Mouse (Mus musculus) forebrain, postnatal 0 days (tissue): ENCODE measurements at regions not wholly inside any gene's neighbourhood (a gene's known extent, or its start where the extent isn't known, plus 50 kb on each side); places are given as distances from the start of the nearest gene placed in this dataset.

ENCODE experiments used
- ATAC-seq: fragments of 200-750 bp; cut with Nextera tagmentation; 2 replicates; pipeline ENCODE4 v1.8.0; 2017; ENCODE audit warnings: mild to moderate bottlenecking, moderate library complexity
- DNase-seq: peaks from one replicate; pipeline ENCODE4 v3.0.0-alpha.2; 2015
- H3K27ac ChIP-seq: fragments of 300-500 bp; sonication (generic); 2 replicates; pipeline ENCODE4 v1.5.1; 2014; ENCODE audit warnings: low read depth, mild to moderate bottlenecking, antibody characterized with exemption, low read length, moderate library complexity, mixed read lengths
- H3K27me3 ChIP-seq: fragments of 300-500 bp; sonication (generic); 2 replicates; pipeline ENCODE4 v1.6.1; 2014; ENCODE audit warnings: mild to moderate bottlenecking, low read length, mixed read lengths; ENCODE audit not compliant: insufficient read depth
- H3K36me3 ChIP-seq: fragments of 300-500 bp; sonication (generic); 2 replicates; pipeline ENCODE4 v1.6.1; 2014; ENCODE audit warnings: mild to moderate bottlenecking, moderate library complexity; ENCODE audit not compliant: insufficient read depth
- H3K4me1 ChIP-seq: fragments of 300-500 bp; sonication (generic); 2 replicates; pipeline ENCODE4 v1.6.1; 2014; ENCODE audit warnings: antibody characterized with exemption; ENCODE audit not compliant: insufficient read depth
- H3K4me2 ChIP-seq: fragments of 300-500 bp; sonication (generic); 2 replicates; pipeline ENCODE4 v1.6.1; 2014; ENCODE audit warnings: low read depth, mild to moderate bottlenecking, moderate library complexity
- H3K4me3 ChIP-seq: fragments of 300-500 bp; sonication (generic); 2 replicates; pipeline ENCODE4 v1.5.1; 2014; ENCODE audit warnings: low read depth, low read length, mixed read lengths
- H3K9ac ChIP-seq: fragments of 300-500 bp; sonication (generic); 2 replicates; pipeline ENCODE4 v1.6.1; 2014; ENCODE audit warnings: mild to moderate bottlenecking
- H3K9me3 ChIP-seq: fragments of 300-500 bp; sonication (generic); 2 replicates; pipeline ENCODE4 v1.6.1; 2016; ENCODE audit warnings: low read length
- CTCF ChIP-seq: sonication (generic); IDR thresholded peaks from 2 replicates; pipeline ENCODE4 v1.5.1; 2016; ENCODE audit warnings: antibody characterized with exemption, control low read depth, low read depth
- WGBS: fragments of 180-500 bp; shearing (Covaris S2); extraction: QIAGEN DNeasy Blood & Tissue Kit; methylation state at CpG from one replicate; pipeline ENCODE4 v1.1.7; 2014; 5-methylcytosine and 5-hydroxymethylcytosine counted together

GRCm38 (mm10) chr7:58093523-58093922, 562.4 kb upstream of the Atp10a start:
- H3K9ac ChIP-seq: no peak overlapping the region

GRCm38 (mm10) chr7:58078825-58079224, 569.0 kb upstream of the Gabra5 start:
- ATAC-seq: peak; percentile 29; the same call in 1 of the 2 replicates

More at GRCm38 (mm10) chr7:58093523-58093922, 562.4 kb upstream of the Atp10a start:
- ATAC-seq (peak; percentile 87), DNase-seq (peak; percentile 39)
- 62% methylated on average over 3 of the region's 3 CpGs for WGBS
- Histone ChIP-seq H3K9me3 (no peaks in the 10 kb centered on the region), H3K4me2 (no peak overlapping the region), H3K4me1 (no peaks in the 10 kb centered on the region), H3K4me3 (no peak overlapping the region), H3K27me3 (no peaks in the 10 kb centered on the region), H3K27ac (no peak overlapping the region), H3K36me3 (no peaks in the 10 kb centered on the region)
- no peak for TF ChIP-seq CTCF

GRCm38 (mm10) chr7:58032975-58033374, 523.1 kb upstream of the Gabra5 start:
- Histone ChIP-seq H3K36me3 (no peaks in the 10 kb centered on the region), H3K9me3 (no peaks in the 10 kb centered on the region), H3K27me3 (no peaks in the 10 kb centered on the region), H3K27ac (no peak overlapping the region), H3K4me2 (no peak overlapping the region), H3K4me1 (no peaks in the 10 kb centered on the region), H3K9ac (no peak overlapping the region), H3K4me3 (no peak overlapping the region)
- DNase-seq (no peak), ATAC-seq (no peak)
- 86% methylated on average over 1 of the region's 1 CpGs for WGBS
- TF ChIP-seq CTCF: no peak

More at GRCm38 (mm10) chr7:58078825-58079224, 569.0 kb upstream of the Gabra5 start:
- Histone ChIP-seq H3K4me1 (no peaks in the 10 kb centered on the region), H3K4me2 (no peak overlapping the region), H3K27ac (no peak overlapping the region), H3K4me3 (no peak overlapping the region), H3K36me3 (no peaks in the 10 kb centered on the region), H3K27me3 (no peaks in the 10 kb centered on the region), H3K9me3 (no peaks in the 10 kb centered on the region), H3K9ac (no peak overlapping the region)
- 51% methylated on average over 2 of the region's 2 CpGs for WGBS
- DNase-seq: no peak
- no peak for TF ChIP-seq CTCF

GRCm38 (mm10) chr7:58032111-58032510, 522.3 kb upstream of the Gabra5 start:
- Histone ChIP-seq H3K4me3 (no peak overlapping the region), H3K9me3 (no peaks in the 10 kb centered on the region), H3K9ac (no peak overlapping the region), H3K4me2 (no peak overlapping the region), H3K27ac (no peak overlapping the region), H3K36me3 (no peaks in the 10 kb centered on the region), H3K4me1 (no peaks in the 10 kb centered on the region), H3K27me3 (no peaks in the 10 kb centered on the region)
- no peak for TF ChIP-seq CTCF
- DNase-seq (peak; percentile 83), ATAC-seq (peak; percentile 93)
- WGBS: 66% methylated on average over 1 of the region's 1 CpGs

GRCm38 (mm10) chr7:57992406-57993223, 482.8 kb upstream of the Gabra5 start:
- H3K9ac ChIP-seq: no peak overlapping the region
- H3K36me3 ChIP-seq: no peaks in the 10 kb centered on the region
- no peaks in the 10 kb centered on the region for H3K4me1 ChIP-seq
- no peak overlapping the region for H3K4me2 ChIP-seq
- no peak for TF ChIP-seq CTCF
- peak; percentile 20; the same call in 1 of the 2 replicates for ATAC-seq
- no peaks in the 10 kb centered on the region for H3K27me3 ChIP-seq
- no peak overlapping the region for H3K27ac ChIP-seq
- no peaks in the 10 kb centered on the region for H3K9me3 ChIP-seq
- H3K4me3 ChIP-seq: no peak overlapping the region
- 62% methylated on average over 11 of the region's 11 CpGs for WGBS
- DNase-seq: peak; percentile 16

- no peak overlapping the region for H3K27ac ChIP-seq
- H3K36me3 ChIP-seq: no peaks in the 10 kb centered on the region
- TF ChIP-seq CTCF: no peak
- no peak overlapping the region for H3K4me2 ChIP-seq
- no peak overlapping the region for H3K4me3 ChIP-seq
- no peaks in the 10 kb centered on the region for H3K9me3 ChIP-seq
- DNase-seq: no peak
- H3K27me3 ChIP-seq: no peaks in the 10 kb centered on the region
- no peak for ATAC-seq
- H3K9ac ChIP-seq: no peak overlapping the region
- H3K4me1 ChIP-seq: no peaks in the 10 kb centered on the region
These were observed 473.3 kb upstream of the Gabra5 start for GRCm38 (mm10) chr7:57983192-57983591.

GRCm38 (mm10) chr7:57966216-57966615, 456.4 kb upstream of the Gabra5 start:
- Histone ChIP-seq H3K9me3 (no peaks in the 10 kb centered on the region), H3K27me3 (no peaks in the 10 kb centered on the region), H3K4me2 (no peak overlapping the region), H3K4me3 (no peak overlapping the region), H3K36me3 (no peaks in the 10 kb centered on the region), H3K4me1 (no peaks in the 10 kb centered on the region), H3K9ac (no peak overlapping the region), H3K27ac (no peak overlapping the region)
- TF ChIP-seq CTCF: no peak
- DNase-seq (no peak), ATAC-seq (no peak)
